Mouse (Mus musculus): ENCODE results near the gene Doc2b.
"Not testable (repeated sequence)": the region's sequence is repeated elsewhere in the genome, so short reads cannot be mapped to it uniquely, and the experiment has no call there.

Gene Doc2b

DNA sequence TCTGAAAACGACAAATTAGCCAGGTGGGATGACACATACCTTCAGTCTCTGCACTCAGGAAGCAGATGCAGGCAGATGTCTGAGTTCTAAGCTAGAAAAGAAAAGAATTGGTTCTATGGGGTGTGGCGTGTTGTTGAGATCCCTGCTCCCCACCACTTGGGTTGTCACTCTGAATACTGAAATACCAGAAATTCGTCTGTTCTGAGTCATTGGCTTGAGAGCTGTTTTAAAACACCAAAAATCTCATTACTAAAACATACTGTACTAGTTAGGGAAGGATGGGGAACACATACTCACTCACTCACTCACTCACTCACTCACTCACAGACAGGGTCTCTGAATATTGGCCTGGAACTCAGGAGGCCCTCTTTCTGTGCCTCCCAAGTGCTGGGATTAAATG is 58.9 kb downstream of the Doc2b start:
- in situ Hi-C loops (cut with MboI, MseI) = no loop called here

GRCm38 (mm10) chr11:75735462-75736252 is 60.2 kb downstream of the Doc2b start:
- in situ Hi-C loops (cut with MboI, MseI) = no loop called here

DNA sequence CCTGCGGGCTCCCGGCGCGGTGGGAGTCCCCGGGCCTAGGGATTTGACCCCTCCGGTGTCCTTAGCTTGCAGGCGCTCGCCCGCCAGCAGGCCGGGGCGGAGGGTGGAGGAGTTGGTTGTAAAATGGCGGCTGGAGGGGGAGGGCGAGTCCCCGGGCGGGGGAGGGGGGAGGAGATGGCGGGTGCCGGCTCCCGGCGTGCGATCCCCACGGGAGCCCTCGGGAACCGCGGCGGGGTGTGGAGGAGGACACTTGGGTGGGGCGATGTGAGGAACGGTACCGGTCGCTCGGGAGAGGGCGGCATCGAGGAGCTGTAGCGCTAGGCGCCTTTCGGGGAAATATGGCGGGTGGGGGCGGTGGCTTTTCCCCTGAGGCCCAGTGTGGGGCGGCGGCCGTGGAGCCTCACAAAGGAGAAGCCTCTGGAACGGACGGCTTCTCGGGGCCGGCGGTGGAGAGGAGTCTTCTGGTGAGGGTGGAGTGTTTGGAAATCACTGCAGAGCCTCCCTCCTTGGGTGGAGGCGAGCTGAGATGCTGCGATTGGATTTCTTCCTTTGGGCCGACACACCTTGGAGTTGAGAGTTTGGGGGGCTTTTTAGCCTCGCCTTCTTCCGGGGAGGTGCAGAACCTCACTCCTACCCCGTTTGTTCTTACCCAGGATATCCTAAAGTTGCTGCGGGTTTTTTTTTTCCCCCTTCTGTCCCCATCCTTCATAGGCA is 62.5 kb downstream of the Doc2b start:
- in situ Hi-C loops (cut with MboI, MseI) = no loop called here

DNA sequence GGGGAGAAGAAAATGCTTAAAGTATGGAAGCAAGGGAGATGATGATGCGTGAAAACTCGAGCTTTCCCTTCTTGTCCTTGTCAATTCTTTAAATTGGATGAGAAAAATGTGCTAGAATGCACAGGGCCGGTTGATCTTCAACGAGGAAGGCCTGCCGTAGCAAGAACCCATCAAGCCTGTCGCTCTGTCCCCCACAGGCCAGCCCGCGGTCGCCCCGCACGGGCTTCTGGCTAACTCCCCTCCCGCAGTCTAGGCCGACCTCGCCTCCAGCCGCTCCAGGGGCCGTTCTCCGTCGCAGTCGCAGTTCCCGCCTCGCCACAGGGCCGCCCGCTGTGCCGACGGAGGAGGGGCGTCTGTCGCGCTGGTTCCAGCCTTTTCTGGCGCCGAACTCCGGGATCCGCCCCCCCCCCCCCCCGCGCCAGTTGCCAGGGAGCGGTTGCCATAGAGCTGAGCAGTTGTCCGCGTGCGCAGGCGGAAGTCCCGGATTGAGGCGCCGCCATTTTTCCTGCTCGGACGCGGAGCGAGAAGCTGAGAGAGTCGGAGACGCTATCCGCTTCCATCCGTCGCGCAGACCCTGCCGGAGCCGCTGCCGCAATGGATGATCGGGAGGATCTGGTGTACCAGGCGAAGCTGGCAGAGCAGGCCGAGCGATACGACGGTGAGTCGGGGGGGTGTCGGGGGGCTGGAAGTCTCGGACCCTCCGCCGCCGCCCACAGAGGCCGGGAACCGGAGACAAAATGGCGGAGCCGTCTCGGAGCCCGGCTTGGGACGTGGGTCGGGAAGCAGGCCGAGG is 63.2 kb downstream of the Doc2b start, which contains the start of gene Ywhae:
Gene Ywhae, plus strand, starts transcription at position 436 of the 793 bp plus-strand sequence.
- in situ Hi-C loops (cut with MboI, MseI) = no loop called here

GRCm38 (mm10) chr11:75727659-75728058 is 68.2 kb downstream of the Doc2b start:
- in situ Hi-C loops (cut with MboI, MseI) = not testable (repeated sequence)

DNA sequence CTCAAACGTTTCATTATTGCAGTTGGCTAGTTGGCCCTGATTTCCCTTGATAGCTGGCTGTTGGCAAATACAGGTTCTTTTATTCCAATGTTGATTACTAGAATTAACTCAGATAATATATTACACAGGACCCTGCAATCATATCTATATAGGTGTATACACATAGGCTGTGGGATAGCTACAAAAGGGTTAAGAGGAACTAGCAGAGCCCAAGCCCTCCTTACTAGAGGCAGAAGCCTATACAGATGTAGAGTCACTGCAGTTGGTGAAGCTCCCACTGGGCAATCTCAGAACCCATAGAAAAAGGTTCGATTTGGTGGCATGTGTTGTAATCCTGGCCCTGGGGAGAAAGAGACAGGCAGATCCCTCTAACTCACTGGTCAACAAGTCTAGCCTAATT is 68.7 kb downstream of the Doc2b start:
- in situ Hi-C loops (cut with MboI, MseI) = no loop called here

- in situ Hi-C loops (cut with MboI, MseI) = no loop called here
Observed at GRCm38 (mm10) chr11:75722339-75722738, 73.5 kb downstream of the Doc2b start.

All from regulatory T cell (primary cell).